Mouse (Mus musculus) CH12.LX (cell line): ENCODE data around the gene Shq1.

Experiments
- CTCF ChIP-seq, 2 experiments: IDR thresholded peaks in 1 of 2; conservative IDR thresholded peaks in 1 of 2; 2 replicates each; pipeline ENCODE4 v1.5.1; 2011 to 2012; ENCODE audit warnings: low read depth in 2 of 2, low read length in 2 of 2, improper control_type of control experiment in 1 of 2, inconsistent platforms in 1 of 2, mild to moderate bottlenecking in 1 of 2, moderate library complexity in 1 of 2
- E2F4 ChIP-seq: IDR thresholded peaks from 2 replicates; pipeline ENCODE4 v1.6.1; 2011; ENCODE audit warnings: low read depth, low read length, improper control_type of control experiment; ENCODE audit not compliant: insufficient replicate concordance
- ELF1 ChIP-seq: IDR thresholded peaks from 2 replicates; pipeline ENCODE4 v1.6.1; 2014; ENCODE audit warnings: low read depth, mild to moderate bottlenecking, inconsistent platforms, low read length, improper control_type of control experiment
- EP300 ChIP-seq: IDR thresholded peaks from 2 replicates; pipeline ENCODE4 v1.6.1; 2011; ENCODE audit warnings: low read length, improper control_type of control experiment
- NRF1 ChIP-seq: IDR thresholded peaks from 2 replicates; pipeline ENCODE4 v1.6.1; 2014; ENCODE audit warnings: low read depth, mild to moderate bottlenecking, inconsistent platforms, low read length, improper control_type of control experiment, moderate library complexity
- POLR2A ChIP-seq: IDR thresholded peaks from 2 replicates; pipeline ENCODE4 v1.6.1; 2011; ENCODE audit warnings: low read depth, mild to moderate bottlenecking, improper control_type of control experiment, low read length
- POLR2AphosphoS2 ChIP-seq: IDR thresholded peaks from 2 replicates; pipeline ENCODE4 v1.6.1; 2011; ENCODE audit warnings: low read depth, low read length, improper control_type of control experiment
- SMC3 ChIP-seq: IDR thresholded peaks from 2 replicates; pipeline ENCODE4 v1.6.1; 2011; ENCODE audit warnings: low read depth, low read length, improper control_type of control experiment
- USF1 ChIP-seq: IDR thresholded peaks from 2 replicates; pipeline ENCODE4 v1.6.1; 2014; ENCODE audit warnings: low read depth, mild to moderate bottlenecking, inconsistent platforms, low read length, improper control_type of control experiment
- ZC3H11A ChIP-seq: IDR thresholded peaks from 2 replicates; pipeline ENCODE4 v1.6.1; 2012; ENCODE audit warnings: low read depth, mild to moderate bottlenecking, inconsistent platforms, low read length, improper control_type of control experiment

GRCm38 (mm10) chr6:100522495-100522894, 148.5 kb downstream of the Shq1 start:
- TF ChIP-seq USF1 (no peak), ZC3H11A (no peak), SMC3 (no peak), POLR2AphosphoS2 (no peak), EP300 (no peak), ELF1 (no peak), E2F4 (no peak), NRF1 (no peak), POLR2A (no peak), CTCF (conservative IDR thresholded peaks at IDR 0.05 in 1 of 2, IDR thresholded peaks at IDR 0.05 in 1 of 2; ENCODE audit: low read depth in 2 of 2, low read length in 2 of 2) (no peak)
